Mouse (Mus musculus) erythroid progenitor cell, adult 5-6 weeks (primary cell): ENCODE measurements at regions not wholly inside any gene's neighbourhood (a gene's known extent, or its start where the extent isn't known, plus 50 kb on each side); places are given as distances from the start of the nearest gene placed in this dataset.
"Not testable (repeated sequence)": the region's sequence is repeated elsewhere in the genome, so short reads cannot be mapped to it uniquely, and the experiment has no call there.

Experiments
- ATAC-seq: replicated peaks from 2 replicates; pipeline ENCODE4 v1.8.0; 2016; ENCODE audit warnings: moderate number of reproducible peaks, mild to moderate bottlenecking, moderate TSS enrichment, inconsistent platforms; ENCODE audit not compliant: poor library complexity, low FRiP score, severe bottlenecking

- no peak for ATAC-seq
Measured at GRCm38 (mm10) chr4:45654019-45654803, 121.9 kb upstream of the Shb start.

- ATAC-seq, result no peak
Measured at GRCm38 (mm10) chr4:45648884-45649577, 116.8 kb upstream of the Shb start.

GRCm38 (mm10) chr4:45647514-45647913, 115.2 kb upstream of the Shb start:
- ATAC-seq, result no peak

GRCm38 (mm10) chr4:45642604-45643003, 110.3 kb upstream of the Shb start:
- no peak for ATAC-seq

- no peak for ATAC-seq
Measured at GRCm38 (mm10) chr4:45641272-45641671, 109.0 kb upstream of the Shb start.

- ATAC-seq, result no peak
Measured at GRCm38 (mm10) chr4:45640713-45641112, 108.4 kb upstream of the Shb start.

- no peak for ATAC-seq
Measured at GRCm38 (mm10) chr4:45639397-45640034, 107.2 kb upstream of the Shb start.

GRCm38 (mm10) chr4:45638411-45638810, 106.1 kb upstream of the Shb start:
- no peak for ATAC-seq

- ATAC-seq, result no peak
Measured at GRCm38 (mm10) chr4:45631276-45632045, 99.2 kb upstream of the Shb start.

- no peak for ATAC-seq
Measured at GRCm38 (mm10) chr4:45625633-45626032, 93.4 kb upstream of the Shb start.

- no peak for ATAC-seq
Measured at GRCm38 (mm10) chr4:45622017-45622416, 89.7 kb upstream of the Shb start.

- ATAC-seq, result no peak
Measured at GRCm38 (mm10) chr4:45617126-45617525, 84.9 kb upstream of the Shb start.

GRCm38 (mm10) chr4:45613498-45613897, 81.2 kb upstream of the Shb start:
- ATAC-seq, result not testable (repeated sequence)

- ATAC-seq, result no peak
Measured at GRCm38 (mm10) chr4:45612132-45612531, 79.9 kb upstream of the Shb start.

- ATAC-seq, result no peak
Measured at GRCm38 (mm10) chr4:45610937-45611336, 78.7 kb upstream of the Shb start.

GRCm38 (mm10) chr4:45606578-45606977, 74.3 kb upstream of the Shb start:
- no peak for ATAC-seq

GRCm38 (mm10) chr4:45605681-45606080, 73.4 kb upstream of the Shb start:
- ATAC-seq, result no peak

- no peak for ATAC-seq
Measured at GRCm38 (mm10) chr4:45604271-45604800, 72.1 kb upstream of the Shb start.

GRCm38 (mm10) chr4:45600520-45600919, 68.2 kb upstream of the Shb start:
- no peak for ATAC-seq

- ATAC-seq, result no peak
Measured at GRCm38 (mm10) chr4:45593435-45593991, 61.2 kb upstream of the Shb start.
